Mouse (Mus musculus) gastrocnemius, postnatal 10 days (tissue): ENCODE data around the gene Adap1. TPM values are rescaled to one million over a fixed set of nuclear protein-coding genes. Genes with fewer than 3 reads are reported as not detected.
A peak's percentile ranks its signal among the peaks of the same experiment; 100 is the strongest.

ENCODE experiments used
- DNase-seq: peaks from one replicate; pipeline ENCODE4 v3.0.0; 2021; ENCODE audit warnings: mixed read lengths
- long read RNA-seq, 2 experiments: library from polyadenylated mRNA; stranded (forward); transcript quantifications; one replicate each; pipeline ENCODE4 v2.0.0; 2021
- total RNA-seq, 2 experiments: library from RNA; stranded (reverse); gene quantifications; 2 replicates each; pipeline ENCODE4 v1.2.3; 2021

Gene Adap1
- total RNA-seq: 1 to 10 TPM; 2.2 to 2.6 TPM
- long read RNA-seq, experiment 1, partial matches to known transcripts: 0 of 4 reads
- long read RNA-seq, experiment 1, other reads (novel, unspliced or antisense): 1 of 4 reads
- long read RNA-seq, experiment 2, transcript Adap1-201 (11 exons, 2,557 nt): major isoform, 6 of 7 reads
- long read RNA-seq, experiment 2, partial matches to known transcripts: 1 of 7 reads
- long read RNA-seq, experiment 2, other reads (novel, unspliced or antisense): 0 of 7 reads

GRCm38 (mm10) chr5:139325395-139325966, at the start of gene Adap1:
Gene Adap1, minus strand, starts transcription at chr5:139325622.
- peak; percentile 58 for DNase-seq

GRCm38 (mm10) chr5:139374841-139375240, 49.4 kb upstream of the Adap1 start:
- DNase-seq: no peak

- no peak for DNase-seq
These were observed 48.5 kb upstream of the Adap1 start for GRCm38 (mm10) chr5:139373889-139374444.

- no peak for DNase-seq
These were observed 47.7 kb upstream of the Adap1 start for GRCm38 (mm10) chr5:139373126-139373525.

GRCm38 (mm10) chr5:139371631-139372401, 46.4 kb upstream of the Adap1 start:
- DNase-seq: peak; percentile 91

GRCm38 (mm10) chr5:139371118-139371517, 45.7 kb upstream of the Adap1 start:
- DNase-seq: no peak

GRCm38 (mm10) chr5:139370336-139370735, 44.9 kb upstream of the Adap1 start:
- no peak for DNase-seq

GRCm38 (mm10) chr5:139368638-139369320, 43.4 kb upstream of the Adap1 start:
- no peak for DNase-seq

GRCm38 (mm10) chr5:139367884-139368458, 42.5 kb upstream of the Adap1 start:
- DNase-seq: no peak

GRCm38 (mm10) chr5:139366484-139366883, 41.1 kb upstream of the Adap1 start:
- no peak for DNase-seq

- DNase-seq: no peak
These were observed 40.4 kb upstream of the Adap1 start for GRCm38 (mm10) chr5:139365827-139366226.

- no peak for DNase-seq
These were observed 39.6 kb upstream of the Adap1 start for GRCm38 (mm10) chr5:139364911-139365571.

GRCm38 (mm10) chr5:139364260-139364910, 39.0 kb upstream of the Adap1 start:
- peak; percentile 93 for DNase-seq

GRCm38 (mm10) chr5:139363858-139364257, 38.4 kb upstream of the Adap1 start:
- no peak for DNase-seq

- no peak for DNase-seq
These were observed 33.8 kb upstream of the Adap1 start for GRCm38 (mm10) chr5:139359244-139359643.

- DNase-seq: peak; percentile 38
These were observed 33.2 kb upstream of the Adap1 start for GRCm38 (mm10) chr5:139358653-139359052.

GRCm38 (mm10) chr5:139355235-139355772, 29.9 kb upstream of the Adap1 start:
- peak; percentile 88 for DNase-seq

GRCm38 (mm10) chr5:139353946-139354345, 28.5 kb upstream of the Adap1 start:
- no peak for DNase-seq

GRCm38 (mm10) chr5:139353496-139353895, 28.1 kb upstream of the Adap1 start:
- peak; percentile 35 for DNase-seq

GRCm38 (mm10) chr5:139352317-139352716, 26.9 kb upstream of the Adap1 start, which contains the start of gene Cyp2w1:
Gene Cyp2w1, plus strand, starts transcription at chr5:139352617.
- no peak for DNase-seq

GRCm38 (mm10) chr5:139351628-139352027, 26.2 kb upstream of the Adap1 start:
- DNase-seq: no peak
